Mouse (Mus musculus) 416B (cell line): ENCODE results near the gene Wipf1.
"Not testable (repeated sequence)": the region's sequence is repeated elsewhere in the genome, so short reads cannot be mapped to it uniquely, and the experiment has no call there.

ENCODE experiments used
- DNase-seq: peaks from one replicate; pipeline ENCODE4 v3.0.0; 2011; ENCODE audit warnings: low read depth

Gene Wipf1

GRCm38 (mm10) chr2:73506337-73506736, 23.2 kb downstream of the Wipf1 start:
- DNase-seq, result not testable (repeated sequence)

GRCm38 (mm10) chr2:73502863-73503429, 26.6 kb downstream of the Wipf1 start:
- peak; percentile 87 for DNase-seq

- DNase-seq, result no peak
These were observed 28.7 kb downstream of the Wipf1 start for GRCm38 (mm10) chr2:73500864-73501263.

- DNase-seq, result no peak
These were observed 31.2 kb downstream of the Wipf1 start for GRCm38 (mm10) chr2:73498322-73498721.

- DNase-seq, result no peak
These were observed 32.0 kb downstream of the Wipf1 start for GRCm38 (mm10) chr2:73497572-73497971.

- DNase-seq, result no peak
These were observed 32.6 kb downstream of the Wipf1 start for GRCm38 (mm10) chr2:73496944-73497343.

GRCm38 (mm10) chr2:73496329-73496685, 33.2 kb downstream of the Wipf1 start:
- DNase-seq, result no peak

- no peak for DNase-seq
These were observed 33.8 kb downstream of the Wipf1 start for GRCm38 (mm10) chr2:73495617-73496328.

- DNase-seq, result no peak
These were observed 36.0 kb downstream of the Wipf1 start for GRCm38 (mm10) chr2:73493517-73493916.

GRCm38 (mm10) chr2:73491442-73492241, 37.9 kb downstream of the Wipf1 start:
- DNase-seq, result peak; percentile 71

- DNase-seq, result peak; percentile 74
These were observed 39.1 kb downstream of the Wipf1 start for GRCm38 (mm10) chr2:73490466-73490865.

GRCm38 (mm10) chr2:73486120-73486601, 43.4 kb downstream of the Wipf1 start:
- DNase-seq, result peak; percentile 82

GRCm38 (mm10) chr2:73485236-73486119, 44.1 kb downstream of the Wipf1 start:
- peak; percentile 97 for DNase-seq

GRCm38 (mm10) chr2:73484561-73485235, 44.8 kb downstream of the Wipf1 start:
- DNase-seq, result no peak

- no peak for DNase-seq
These were observed 50.7 kb downstream of the Wipf1 start for GRCm38 (mm10) chr2:73478805-73479204.

GRCm38 (mm10) chr2:73477501-73477900, 52.0 kb downstream of the Wipf1 start:
- no peak for DNase-seq

GRCm38 (mm10) chr2:73475519-73475918, 54.0 kb downstream of the Wipf1 start:
- DNase-seq, result peak; percentile 89

GRCm38 (mm10) chr2:73472130-73472529, 57.4 kb downstream of the Wipf1 start:
- DNase-seq, result peak; percentile 56

GRCm38 (mm10) chr2:73470146-73470630, 59.3 kb downstream of the Wipf1 start:
- peak; percentile 96 for DNase-seq

- peak; percentile 66 for DNase-seq
These were observed 60.0 kb downstream of the Wipf1 start for GRCm38 (mm10) chr2:73469552-73469951.

- no peak for DNase-seq
These were observed 60.5 kb downstream of the Wipf1 start for GRCm38 (mm10) chr2:73468993-73469392.
